Mouse (Mus musculus): ENCODE measurements around the gene Utp4. TPM values are rescaled to one million over a fixed set of nuclear protein-coding genes. Genes with fewer than 3 reads are reported as not detected.

Utp4 gene
- total and polyA plus RNA-seq, 3 experiments, result 123 to 218 (median 174) TPM

DNA sequence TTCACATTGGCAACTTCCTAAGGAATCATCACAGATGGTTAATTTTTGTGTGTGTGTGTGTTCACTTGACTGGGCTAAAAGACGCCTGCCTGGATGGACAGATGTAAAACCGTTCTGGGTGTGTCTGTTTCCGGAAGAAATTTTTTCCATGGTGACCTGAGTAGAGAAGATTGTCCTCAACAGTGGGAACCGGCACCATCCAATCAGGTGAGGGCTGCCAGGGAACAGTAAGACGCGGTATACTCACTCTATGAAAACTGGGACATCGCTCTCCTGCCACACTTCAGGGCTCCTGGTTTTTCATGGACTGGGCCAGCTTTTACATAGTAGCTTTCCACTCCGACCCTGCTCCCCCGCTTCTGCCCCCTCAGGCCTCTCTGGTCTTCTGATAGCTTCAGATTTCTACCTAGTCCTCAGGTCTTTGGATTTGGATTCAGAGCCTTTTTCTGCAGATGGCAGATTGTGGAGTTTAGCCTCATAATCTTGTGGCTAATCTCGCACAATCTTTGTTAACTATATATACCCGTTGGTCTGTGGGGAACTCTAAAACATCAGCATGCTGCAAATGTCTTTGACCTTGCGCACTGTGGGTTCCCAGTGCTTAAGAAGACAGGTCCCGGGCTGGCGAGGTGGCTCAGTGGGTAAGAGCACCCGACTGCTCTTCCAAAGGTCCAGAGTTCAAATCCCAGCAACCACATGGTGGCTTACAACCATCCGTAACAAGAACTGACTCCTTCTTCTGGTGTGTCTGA, 41.0 kb downstream of the Utp4 start:
- Histone ChIP-seq H3K9me3 (replicated peaks; ENCODE audit: insufficient read depth, low read length) (no peaks in the 10 kb centered on the region), H3K4me1 (ENCODE audit: control insufficient read depth in 1 of 2, insufficient read depth in 2 of 2, low read length in 2 of 2) (peaks cover 4 to 11% of the 10 kb centered on the region in 2 experiments; a peak in 2 of 4 replicates), H3K9ac (ENCODE audit: control insufficient read depth, low read depth, low read length, poor library complexity, severe bottlenecking) (peak overlapping the region; percentile 9; the same call in 1 of the 2 replicates), H3K79me2 (ENCODE audit: control insufficient read depth, insufficient read depth, low read length, poor library complexity) (peaks cover 3% of the 10 kb centered on the region), H3K27me3 (ENCODE audit: control insufficient read depth in 1 of 2, insufficient read depth in 2 of 2, low read length in 2 of 2) (no peaks in the 10 kb centered on the region), H3K4me3 (ENCODE audit: control insufficient read depth in 1 of 2, insufficient read depth in 1 of 2, low read depth in 2 of 2, low read length in 2 of 2) (peak overlapping the region in 1 of 2 experiments; percentile 38; a peak in 3 of 4 replicates), H3K27ac (ENCODE audit: control insufficient read depth, low read depth, low read length) (peak overlapping the region; percentile 23), H3K36me3 (ENCODE audit: control insufficient read depth in 1 of 2, insufficient read depth in 2 of 2, low read length in 2 of 2) (peaks cover 0 to 12% of the 10 kb centered on the region in 2 experiments; a peak in 2 of 4 replicates)
- peak; percentile 64 for DNase-seq (ENCODE audit: low read depth, low spot score)
- TF ChIP-seq TBP (IDR thresholded peaks at IDR 0.05; ENCODE audit: low read depth, low read length) (peak; percentile 96), CHD1 (IDR thresholded peaks at IDR 0.05; ENCODE audit: low read depth, low read length) (no peak)

DNA sequence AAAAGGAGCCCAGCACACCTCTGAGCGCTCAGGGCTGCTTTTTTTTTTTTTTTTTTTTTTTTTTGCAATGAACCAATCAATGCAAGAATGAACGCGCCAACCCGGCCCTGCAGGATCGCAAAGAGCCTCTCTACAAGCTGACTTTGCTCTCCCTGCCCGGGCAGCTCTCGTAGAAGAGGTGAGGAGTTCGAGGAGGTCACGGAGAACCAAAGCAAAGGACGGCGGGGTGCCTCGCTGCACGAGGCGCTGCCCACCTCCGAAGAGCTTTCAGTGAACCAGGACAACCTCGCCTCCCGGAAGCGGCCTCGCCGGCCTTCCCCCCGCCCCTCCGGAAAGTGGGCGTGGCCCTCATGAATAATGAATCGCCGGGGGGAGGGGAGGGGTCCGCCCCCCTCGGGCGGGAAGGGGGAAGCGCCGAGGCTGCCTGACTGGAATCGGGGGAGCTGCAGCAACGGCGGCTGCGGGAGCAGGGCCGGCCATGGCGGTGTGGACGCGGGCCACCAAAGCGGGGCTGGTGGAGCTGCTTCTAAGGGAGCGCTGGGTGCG, 42.0 kb downstream of the Utp4 start, which contains the start of gene Sntb2:
Gene Sntb2 (plus strand): TSS at position 427 of the 546 bp plus-strand sequence.
- H3K4me3 ChIP-seq (ENCODE audit: control insufficient read depth in 1 of 2, insufficient read depth in 1 of 2, low read depth in 2 of 2, low read length in 2 of 2), result peak within 1 kb of the TSS; percentile 63 to 95
- peak within 1 kb of the TSS; percentile 86 for H3K9ac ChIP-seq (ENCODE audit: control insufficient read depth, low read depth, low read length, poor library complexity, severe bottlenecking)
- no peaks in the 10 kb centered on the region for H3K27me3 ChIP-seq (ENCODE audit: control insufficient read depth in 1 of 2, insufficient read depth in 2 of 2, low read length in 2 of 2)
- H3K27ac ChIP-seq (ENCODE audit: control insufficient read depth, low read depth, low read length), result peak within 1 kb of the TSS; percentile 27
- peak; percentile 95 for DNase-seq (ENCODE audit: low read depth, low spot score)
- peaks cover 0 to 12% of the 10 kb centered on the region in 2 experiments; a peak in 2 of 4 replicates for H3K36me3 ChIP-seq (ENCODE audit: control insufficient read depth in 1 of 2, insufficient read depth in 2 of 2, low read length in 2 of 2)
- peaks cover 3% of the 10 kb centered on the region for H3K79me2 ChIP-seq (ENCODE audit: control insufficient read depth, insufficient read depth, low read length, poor library complexity)
- H3K9me3 ChIP-seq (replicated peaks; ENCODE audit: insufficient read depth, low read length), result no peaks in the 10 kb centered on the region
- peaks cover 4 to 11% of the 10 kb centered on the region in 2 experiments; a peak in 2 of 4 replicates for H3K4me1 ChIP-seq (ENCODE audit: control insufficient read depth in 1 of 2, insufficient read depth in 2 of 2, low read length in 2 of 2)
- peak; percentile 97 for TF ChIP-seq MAZ (IDR thresholded peaks at IDR 0.05; ENCODE audit: low read depth, low read length)
- peak; percentile 63 for TF ChIP-seq TCF12 (IDR thresholded peaks at IDR 0.05; ENCODE audit: low read depth, low read length)
- TF ChIP-seq POLR2AphosphoS5 (IDR thresholded peaks at IDR 0.05; ENCODE audit: borderline replicate concordance, low read depth, low read length), result no peak
- TF ChIP-seq HCFC1 (IDR thresholded peaks at IDR 0.05; ENCODE audit: low read depth, low read length), result peak; percentile 47
- TF ChIP-seq MYB (IDR thresholded peaks at IDR 0.05; ENCODE audit: low read depth, low read length), result no peak
- TF ChIP-seq SMC3 (IDR thresholded peaks at IDR 0.05; ENCODE audit: low read depth, low read length), result no peak
- TF ChIP-seq BHLHE40 (IDR thresholded peaks at IDR 0.05; ENCODE audit: borderline replicate concordance, low read depth, low read length), result no peak
- no peak for TF ChIP-seq USF2 (IDR thresholded peaks at IDR 0.05; ENCODE audit: borderline replicate concordance in 1 of 2, insufficient read depth in 1 of 2, low read depth in 1 of 2, low read length in 2 of 2)
- peak; percentile 68; the same call in 1 of the 2 replicates for TF ChIP-seq SIN3A (IDR thresholded peaks at IDR 0.05; ENCODE audit: low read length)
- no peak for TF ChIP-seq TAL1 (IDR thresholded peaks at IDR 0.05; ENCODE audit: low read length)
- 0 out of 6 replicates have a peak, but pooled peaks of 1 of the 3 experiments have one; percentile 2 for TF ChIP-seq CTCF (IDR thresholded peaks at IDR 0.05 in 2 of 3, conservative IDR thresholded peaks at IDR 0.05 in 1 of 3; ENCODE audit: control insufficient read depth in 1 of 3, insufficient read depth in 1 of 3, low read depth in 2 of 3, low read length in 3 of 3, poor library complexity in 1 of 3, severe bottlenecking in 1 of 3)
- no peak for TF ChIP-seq E2F4 (IDR thresholded peaks at IDR 0.05; ENCODE audit: borderline replicate concordance, low read depth, low read length)
- no peak for TF ChIP-seq KAT2A (conservative IDR thresholded peaks at IDR 0.05; ENCODE audit: low read depth, low read length)
- TF ChIP-seq CHD1 (IDR thresholded peaks at IDR 0.05; ENCODE audit: low read depth, low read length), result no peak
- TF ChIP-seq NRF1 (IDR thresholded peaks at IDR 0.05; ENCODE audit: insufficient read depth, low read depth, low read length, poor library complexity, severe bottlenecking), result no peak
- TF ChIP-seq POLR2A (IDR thresholded peaks at IDR 0.05; ENCODE audit: control insufficient read depth in 1 of 2, insufficient read depth in 1 of 2, low read depth in 1 of 2, low read length in 2 of 2, poor library complexity in 1 of 2), result peak in 1 of 2 experiments; percentile 68; a peak in 1 of 4 replicates
- no peak for TF ChIP-seq MEF2A (IDR thresholded peaks at IDR 0.05; ENCODE audit: extremely low read depth, insufficient replicate concordance, low read depth, low read length, poor library complexity, severe bottlenecking)
- TF ChIP-seq NELFE (IDR thresholded peaks at IDR 0.05; ENCODE audit: low read depth, low read length), result peak; percentile 73
- TF ChIP-seq MYC (IDR thresholded peaks at IDR 0.05; ENCODE audit: low read depth, low read length), result 0 out of 2 replicates have a peak, but pooled peaks have one; percentile 57
- no peak for TF ChIP-seq UBTF (IDR thresholded peaks at IDR 0.05; ENCODE audit: borderline replicate concordance, insufficient read depth, low read depth, low read length)
- no peak for TF ChIP-seq JUND (IDR thresholded peaks at IDR 0.05; ENCODE audit: low read depth, low read length)
- peak; percentile 92 for TF ChIP-seq ELF1 (IDR thresholded peaks at IDR 0.05; ENCODE audit: low read depth, low read length)
- peak; percentile 25; the same call in 1 of the 2 replicates for TF ChIP-seq TBP (IDR thresholded peaks at IDR 0.05; ENCODE audit: low read depth, low read length)
- TF ChIP-seq CHD2 (IDR thresholded peaks at IDR 0.05; ENCODE audit: low read length), result peak; percentile 62
- no peak; the same call in 1 of the 2 replicates for TF ChIP-seq MAX (IDR thresholded peaks at IDR 0.05; ENCODE audit: low read length)
- TF ChIP-seq MAFK (IDR thresholded peaks at IDR 0.05; ENCODE audit: borderline replicate concordance, low read depth, low read length), result 0 out of 2 replicates have a peak, but pooled peaks have one; percentile 11
- peak in 1 of 2 experiments; percentile 4; a peak in 1 of 4 replicates for TF ChIP-seq EP300 (IDR thresholded peaks at IDR 0.05; ENCODE audit: low read depth in 1 of 2, low read length in 2 of 2)
